Mouse (Mus musculus) kidney, adult 18-20 months (tissue): Measurements from ENCODE around the gene Vmn2r96.
"Not testable (repeated sequence)": the region's sequence is repeated elsewhere in the genome, so short reads cannot be mapped to it uniquely, and the experiment has no call there.

Experiments used
- DNase-seq: peaks from one replicate; pipeline ENCODE4 v3.0.0; 2021

The Vmn2r96 gene

DNA sequence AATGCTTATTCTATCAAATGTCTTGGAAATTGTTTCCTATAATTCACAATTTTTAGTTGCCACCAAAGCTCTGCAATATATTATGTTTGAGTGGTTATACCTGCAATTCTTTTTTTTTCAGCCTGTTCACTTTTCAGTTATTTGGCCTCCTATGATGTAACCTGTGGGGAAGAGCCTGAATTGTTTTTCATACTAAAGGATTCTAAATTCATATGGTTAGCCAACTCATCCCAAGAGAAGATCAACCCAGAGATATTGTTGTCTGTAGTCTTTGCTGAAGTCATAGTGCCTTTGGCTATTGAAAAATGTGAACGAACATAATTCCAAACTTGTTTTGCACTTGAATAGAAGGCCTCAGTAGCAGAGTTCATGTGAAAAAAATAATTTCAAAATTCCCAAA is at the start of gene Vmn2r96:
Vmn2r96 (plus strand) TSS at position 301 of the 400 bp plus-strand sequence.
- not testable (repeated sequence) for DNase-seq

DNA sequence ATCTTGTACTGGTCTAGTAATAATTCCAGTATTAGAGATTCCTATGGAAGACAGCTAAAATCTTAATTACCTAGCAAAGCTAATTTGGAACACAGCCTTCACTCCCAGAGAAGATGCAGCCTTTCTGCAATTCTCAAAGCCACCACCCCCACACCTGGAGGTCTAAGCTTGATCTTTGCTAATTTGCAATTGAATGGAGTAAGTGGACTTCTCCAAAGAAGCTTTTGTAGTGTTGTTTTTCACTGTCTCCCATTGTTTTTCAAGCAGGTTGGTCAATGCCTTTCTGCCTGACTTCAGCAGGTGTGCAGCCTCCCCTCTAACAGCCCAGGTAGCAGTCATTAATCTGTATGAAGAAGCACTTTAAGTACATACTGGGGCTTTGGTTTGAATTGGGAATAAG is 49.6 kb upstream of the Vmn2r96 start:
- DNase-seq, result no peak

DNA sequence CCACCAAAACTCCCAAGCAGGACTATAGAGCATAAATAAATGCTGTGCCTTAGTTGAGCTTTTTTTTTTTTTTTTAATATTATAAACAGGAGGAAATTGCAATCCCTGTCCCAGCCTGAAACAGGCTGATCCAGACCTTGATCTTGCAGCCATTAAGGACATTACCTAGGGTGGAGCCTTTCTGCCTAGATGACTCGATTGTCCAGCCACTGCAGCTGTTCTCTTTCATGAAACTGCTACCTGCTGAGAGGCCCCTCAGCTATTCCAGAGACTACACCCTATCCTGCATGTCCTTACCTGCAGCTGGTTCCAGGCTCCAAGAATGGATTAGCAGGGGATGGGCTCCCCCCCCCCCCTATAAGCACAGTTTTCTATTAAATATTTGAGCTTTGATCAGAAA is 49.0 kb upstream of the Vmn2r96 start:
- DNase-seq, result no peak

DNA sequence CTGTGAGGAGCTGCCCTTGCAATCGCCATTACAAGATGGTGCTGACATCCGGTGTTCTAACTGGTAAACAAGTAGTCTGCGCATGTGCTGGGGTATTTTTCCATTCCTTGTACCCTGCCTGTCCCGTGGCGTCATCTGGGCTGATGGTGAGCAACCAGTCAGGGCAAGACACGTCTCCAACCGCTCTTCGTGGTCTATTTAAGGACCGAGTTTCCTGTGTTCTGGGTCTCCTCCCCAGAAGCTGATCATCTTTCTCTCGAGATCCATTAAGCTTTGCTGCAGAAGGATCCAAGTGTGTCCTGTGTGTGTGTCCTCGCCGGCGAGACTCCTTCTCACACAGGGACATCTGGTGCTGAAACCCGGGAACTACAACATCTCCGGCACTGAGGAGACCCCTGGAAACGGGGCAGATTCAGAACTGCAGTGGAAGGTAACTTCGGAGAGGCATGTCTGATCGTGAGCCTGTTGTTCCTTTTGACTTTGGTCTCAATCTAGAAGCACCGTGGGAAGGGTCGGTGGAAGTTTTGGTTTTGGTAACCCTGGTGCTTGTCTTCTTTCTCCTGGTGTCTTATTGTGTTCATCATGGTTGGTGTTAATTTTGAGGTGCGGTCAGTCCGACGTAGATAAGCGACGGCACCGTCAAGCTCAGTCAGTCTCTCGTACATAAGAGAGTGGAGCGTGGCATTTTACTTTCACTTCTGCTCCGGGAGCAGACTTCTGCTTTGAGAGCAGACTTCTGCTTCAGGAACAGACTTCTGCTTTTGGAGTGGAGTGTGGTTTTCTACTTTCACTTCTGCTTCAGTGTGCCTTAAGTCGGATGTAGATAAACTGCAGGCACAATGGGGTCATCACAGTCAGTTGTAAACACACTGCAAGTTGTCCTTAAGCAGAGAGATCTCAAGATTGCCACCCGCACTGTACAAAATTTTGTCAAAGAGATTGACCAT is 14.5 kb upstream of the Vmn2r96 start:
- DNase-seq, result not testable (repeated sequence)

DNA sequence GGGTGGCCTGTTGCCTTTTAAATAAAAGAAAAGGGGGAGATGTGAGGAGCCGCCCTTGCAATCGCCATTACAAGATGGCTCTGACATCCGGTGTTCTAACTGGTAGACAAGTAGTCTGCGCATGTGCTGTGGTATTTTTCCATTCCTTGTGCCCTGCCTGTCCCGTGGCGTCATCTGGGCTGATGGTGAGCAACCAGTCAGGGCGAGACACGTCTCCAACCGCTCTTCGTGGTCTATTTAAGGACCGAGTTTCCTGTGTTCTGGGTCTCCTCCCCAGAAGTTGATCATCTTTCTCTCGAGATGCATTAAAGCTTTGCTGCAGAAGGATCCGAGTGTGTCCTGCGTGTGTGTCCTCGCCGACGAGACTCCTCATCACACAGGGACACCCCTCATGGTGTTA is 6.8 kb upstream of the Vmn2r96 start:
- not testable (repeated sequence) for DNase-seq

DNA sequence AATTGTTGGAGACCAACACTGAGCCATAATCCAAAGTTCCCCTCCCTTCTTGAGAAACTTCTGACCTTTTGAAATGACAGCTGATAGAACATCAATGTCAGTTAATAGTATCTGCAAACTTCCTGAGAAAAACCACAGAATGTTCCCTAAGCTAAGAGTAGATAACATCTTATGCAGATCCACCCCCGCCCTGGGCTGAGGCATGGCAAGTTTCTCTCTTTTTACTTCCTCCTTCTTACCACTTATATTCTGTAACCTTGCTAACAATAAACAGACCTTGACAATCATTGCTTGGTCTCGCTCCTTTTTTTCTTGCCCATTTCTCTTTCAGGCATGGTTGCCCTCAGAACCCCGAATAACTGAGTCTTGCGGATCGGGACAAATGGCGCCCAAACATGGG is 42.2 kb downstream of the Vmn2r96 start:
- not testable (repeated sequence) for DNase-seq

DNA sequence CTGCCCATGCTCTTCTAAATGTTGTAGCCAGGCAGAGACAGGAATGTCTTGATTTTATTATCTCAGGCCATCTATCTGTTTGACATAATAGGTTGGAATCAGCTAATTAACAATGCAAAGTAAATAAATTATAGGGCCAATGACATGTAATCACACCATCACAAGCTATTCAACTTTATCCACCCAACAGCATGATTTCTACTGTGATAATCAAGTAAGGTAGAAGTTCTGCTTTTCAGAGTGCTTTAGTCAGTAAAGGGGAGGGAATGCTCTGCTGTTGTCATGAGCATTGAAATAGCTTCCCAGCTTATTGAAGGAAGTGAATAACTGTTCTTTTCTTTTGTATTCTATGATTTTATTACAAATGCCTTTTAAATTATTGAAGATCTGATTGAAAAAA is 53.6 kb downstream of the Vmn2r96 start:
- no peak for DNase-seq
